Mouse (Mus musculus) neutrophil, adult 59 days (primary cell): ENCODE data around the gene Olfr441. TPM values are rescaled to one million over a fixed set of nuclear protein-coding genes. Genes with fewer than 3 reads are reported as not detected.

ENCODE experiments used
- total RNA-seq, 2 experiments: library from RNA; stranded (reverse); gene quantifications; 1 replicate in 1 of 2; 2 replicates in 1 of 2; pipeline ENCODE4 v1.2.4; 2023

Olfr441 gene
- not detected for total RNA-seq

GRCm38 (mm10) chr6:43106069-43106468 lies at the start of gene Olfr441:
Olfr441 (plus strand) TSS chr6:43106369.

DNA sequence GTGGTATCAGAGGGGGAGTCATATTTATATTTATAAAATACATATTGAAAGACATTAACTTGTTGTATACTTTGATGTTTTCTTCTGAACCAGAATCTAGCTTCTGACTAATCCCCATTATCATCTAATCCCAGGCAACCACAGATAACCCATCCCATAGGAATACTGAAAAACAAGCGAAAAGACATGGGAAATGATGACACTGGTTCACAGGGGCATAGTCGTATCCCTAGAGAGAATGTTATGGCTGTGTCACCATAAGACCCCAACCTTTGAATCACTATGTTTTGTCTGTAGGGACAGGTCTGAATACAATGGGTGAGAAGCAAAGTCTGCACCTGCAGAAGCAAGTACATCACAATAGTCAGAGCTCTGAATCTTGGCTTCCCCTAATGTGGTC lies 40.1 kb downstream of the Olfr441 start, which contains the start of gene Olfr237-ps1:
Gene Olfr237-ps1 (plus strand): TSS at position 301 of the 400 bp plus-strand sequence.

GRCm38 (mm10) chr6:43162982-43163381 lies 56.8 kb downstream of the Olfr441 start, which contains the start of gene Olfr437:
Olfr437 (plus strand) TSS chr6:43163282.

Other genes with a start within 250 kb of the Olfr441 start
- not detected for gene Olfr448, start 215.9 kb upstream of the Olfr441 start, total RNA-seq
- not detected for gene Olfr447, start 197.5 kb upstream of the Olfr441 start, total RNA-seq
- not detected for gene Olfr446, start 185.0 kb upstream of the Olfr441 start, total RNA-seq
- gene Olfr444, start 157.3 kb upstream of the Olfr441 start, total RNA-seq = not detected
- not detected for gene Olfr237-ps1, start 40.2 kb downstream of the Olfr441 start, total RNA-seq
- not detected for gene Olfr437, start 56.9 kb downstream of the Olfr441 start, total RNA-seq
- not detected for gene Olfr13, start 65.8 kb downstream of the Olfr441 start, total RNA-seq
- gene Olfr435, start 90.8 kb downstream of the Olfr441 start, total RNA-seq = not detected
- not detected for gene Olfr434, start 106.7 kb downstream of the Olfr441 start, total RNA-seq
- gene Olfr47, start 125.2 kb downstream of the Olfr441 start, total RNA-seq = not detected
- gene Arhgef5, start 159.2 kb downstream of the Olfr441 start, total RNA-seq = under 1 TPM; 0.31 to 0.49 TPM
- not detected for gene Nobox, start 203.2 kb downstream of the Olfr441 start, total RNA-seq